23 mouse cellular contexts compared by ENCODE assay signal in the genomic region with DNA sequence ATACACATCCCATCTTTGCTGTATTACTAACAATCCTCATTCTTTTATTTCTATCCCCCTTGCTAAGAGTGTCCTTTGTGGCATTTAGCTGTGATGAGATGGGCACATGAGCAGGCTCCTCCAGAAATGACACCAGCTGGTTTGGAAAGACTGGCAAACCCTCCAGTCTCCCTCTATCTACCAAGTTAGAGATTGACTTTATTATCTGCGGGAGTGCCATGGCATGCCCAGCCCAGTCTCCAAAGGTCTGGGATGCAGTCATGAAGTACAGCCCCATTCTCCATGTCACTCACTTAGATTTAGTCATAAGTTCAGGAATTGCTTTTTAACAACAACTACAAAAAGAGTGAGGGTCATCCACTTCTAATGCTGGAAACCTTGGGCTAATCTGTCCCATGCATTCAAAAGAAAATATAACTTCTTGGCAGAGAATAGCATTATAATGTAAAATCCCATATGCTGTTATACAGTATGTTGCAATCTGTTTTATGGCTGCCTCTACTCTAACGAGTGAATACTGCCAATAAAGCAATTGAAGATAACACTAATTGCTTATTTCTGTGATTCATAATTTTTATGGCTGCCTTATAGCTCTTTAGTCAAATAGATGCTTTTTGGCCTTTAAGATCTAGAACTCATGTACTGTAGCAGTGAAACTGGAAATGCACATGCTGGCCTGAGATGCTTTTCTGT.
"Had no signal": no experiment of that assay in that cellular context is flagged by ENCODE, and none has a peak within 500 bp of the region (broad histone marks: within the 10 kb centered on the region; RNA-seq: fewer than 3 reads in every experiment).

No protein-coding gene starts in this region.

- H3K4me1 ChIP-seq: kidney, embryonic 15.5 days; limb, embryonic 13.5 days; liver, embryonic 12.5 days; liver, embryonic 15.5 days; lung, embryonic 15.5 days; megakaryocyte, embryonic 14.5 days had no signal

- DNase-seq: kidney, postnatal 10 days; kidney, postnatal 36 days; liver; lung, adult 18-20 months; lung, postnatal 10 days; lung, postnatal 36 days; retina, postnatal 1 day; right cerebral cortex, postnatal 25 days; spleen, adult 18-20 months; thymus, adult 18-20 months; thymus, postnatal 36 days had no signal

- H3K4me2 ChIP-seq: kidney, embryonic 15.5 days; limb, embryonic 13.5 days; liver, embryonic 12.5 days; liver, embryonic 15.5 days; lung, embryonic 15.5 days; midbrain, embryonic 13.5 days; neural tube, embryonic 13.5 days had no signal

- H3K36me3 ChIP-seq: kidney, embryonic 15.5 days; limb, embryonic 10.5 days; limb, embryonic 13.5 days; liver, embryonic 12.5 days; liver, embryonic 15.5 days; lung, embryonic 15.5 days; midbrain, embryonic 10.5 days; midbrain, embryonic 13.5 days; neural tube, embryonic 13.5 days had no signal

- H3K27me3 ChIP-seq: kidney, embryonic 15.5 days; limb, embryonic 13.5 days; liver, embryonic 12.5 days; liver, embryonic 15.5 days; lung, embryonic 15.5 days; megakaryocyte, embryonic 14.5 days; midbrain, embryonic 13.5 days; neural tube, embryonic 13.5 days had no signal

- ATAC-seq: liver, embryonic 12.5 days; midbrain, embryonic 13.5 days; midbrain, embryonic 16.5 days had no signal

- H3K9me3 ChIP-seq: kidney, embryonic 15.5 days; limb, embryonic 10.5 days; limb, embryonic 13.5 days; liver, embryonic 12.5 days; liver, embryonic 15.5 days; lung, embryonic 15.5 days; megakaryocyte, embryonic 14.5 days; midbrain, embryonic 10.5 days; midbrain, embryonic 13.5 days; neural tube, embryonic 13.5 days had no signal

- H3K4me3 ChIP-seq: kidney, embryonic 15.5 days; limb, embryonic 10.5 days; limb, embryonic 13.5 days; liver, embryonic 12.5 days; liver, embryonic 15.5 days; lung, embryonic 15.5 days; megakaryocyte, embryonic 14.5 days; midbrain, embryonic 10.5 days; midbrain, embryonic 13.5 days; myocyte; neural tube, embryonic 13.5 days had no signal

- H3K27ac ChIP-seq: kidney, embryonic 15.5 days; limb, embryonic 10.5 days; limb, embryonic 13.5 days; liver, embryonic 12.5 days; liver, embryonic 15.5 days; lung, embryonic 15.5 days; midbrain, embryonic 10.5 days; midbrain, embryonic 13.5 days; neural tube, embryonic 13.5 days had no signal

- H3K9ac ChIP-seq: kidney, embryonic 15.5 days; limb, embryonic 13.5 days; liver, embryonic 12.5 days; liver, embryonic 15.5 days; lung, embryonic 15.5 days; midbrain, embryonic 13.5 days; neural tube, embryonic 13.5 days had no signal
